Mouse (Mus musculus): ENCODE results near the gene Gramd1b. TPM values are rescaled to one million over a fixed set of nuclear protein-coding genes. Genes with fewer than 3 reads are reported as not detected.

Gene Gramd1b
- polyA plus RNA-seq, 1 experiment from 2014 or later = 4.2 TPM

- Histone ChIP-seq H3K9me3 (ENCODE audit: control insufficient read depth, low read length) (no peaks in the 10 kb centered on the region), H3K9ac (ENCODE audit: low read length) (0 out of 2 replicates have a peak overlapping the region, but pooled peaks have one; percentile 28), H3K27me3 (ENCODE audit: control insufficient read depth, insufficient read depth, low read depth, low read length) (no peaks in the 10 kb centered on the region), H3K36me3 (ENCODE audit: control insufficient read depth, insufficient read depth, low read length) (no peaks in the 10 kb centered on the region), H3K4me2 (ENCODE audit: low read depth, low read length) (peak overlapping the region; percentile 20; the same call in 1 of the 2 replicates), H3K4me1 (replicated peaks; ENCODE audit: control insufficient read depth, insufficient read depth, low read length) (peaks cover 6% of the 10 kb centered on the region), H3K4me3 (ENCODE audit: low read length) (no peak overlapping the region), H3K27ac (ENCODE audit: low read length) (no peak overlapping the region)
- peak; percentile 56; the same call in 1 of the 2 replicates for ATAC-seq (ENCODE audit: low read depth)
- WGBS = 17% methylated on average over 11 of the region's 11 CpGs
These were observed 155.0 kb downstream of the Gramd1b start for GRCm38 (mm10) chr9:40376139-40376541.

GRCm38 (mm10) chr9:40375518-40375917 is 155.7 kb downstream of the Gramd1b start:
- no peak overlapping the region for H3K4me2 ChIP-seq (ENCODE audit: low read depth, low read length)
- no peak for ATAC-seq (ENCODE audit: low read depth)

GRCm38 (mm10) chr9:40374992-40375391 is 156.2 kb downstream of the Gramd1b start:
- Histone ChIP-seq H3K4me2 (ENCODE audit: low read depth, low read length) (no peak overlapping the region), H3K36me3 (ENCODE audit: control insufficient read depth, insufficient read depth, low read length) (no peaks in the 10 kb centered on the region), H3K4me3 (ENCODE audit: low read length) (no peak overlapping the region), H3K27ac (ENCODE audit: low read length) (no peak overlapping the region), H3K9me3 (ENCODE audit: control insufficient read depth, low read length) (no peaks in the 10 kb centered on the region), H3K27me3 (ENCODE audit: control insufficient read depth, insufficient read depth, low read depth, low read length) (no peaks in the 10 kb centered on the region), H3K9ac (ENCODE audit: low read length) (no peak overlapping the region), H3K4me1 (replicated peaks; ENCODE audit: control insufficient read depth, insufficient read depth, low read length) (peaks cover 6% of the 10 kb centered on the region)
- WGBS = 68% methylated on average over 3 of the region's 5 CpGs
- ATAC-seq (ENCODE audit: low read depth) = no peak

More at GRCm38 (mm10) chr9:40375518-40375917, 155.7 kb downstream of the Gramd1b start:
- no peaks in the 10 kb centered on the region for H3K36me3 ChIP-seq (ENCODE audit: control insufficient read depth, insufficient read depth, low read length)
- H3K9ac ChIP-seq (ENCODE audit: low read length) = no peak overlapping the region
- no peak overlapping the region for H3K4me3 ChIP-seq (ENCODE audit: low read length)
- WGBS = 66% methylated on average over 6 of the region's 6 CpGs
- H3K9me3 ChIP-seq (ENCODE audit: control insufficient read depth, low read length) = no peaks in the 10 kb centered on the region
- H3K4me1 ChIP-seq (replicated peaks; ENCODE audit: control insufficient read depth, insufficient read depth, low read length) = peaks cover 6% of the 10 kb centered on the region
- no peaks in the 10 kb centered on the region for H3K27me3 ChIP-seq (ENCODE audit: control insufficient read depth, insufficient read depth, low read depth, low read length)
- no peak overlapping the region for H3K27ac ChIP-seq (ENCODE audit: low read length)

- peak; percentile 15; the same call in 1 of the 2 replicates for ATAC-seq (ENCODE audit: low read depth)
- Histone ChIP-seq H3K4me2 (ENCODE audit: low read depth, low read length) (no peak overlapping the region), H3K9me3 (ENCODE audit: control insufficient read depth, low read length) (no peaks in the 10 kb centered on the region), H3K36me3 (ENCODE audit: control insufficient read depth, insufficient read depth, low read length) (no peaks in the 10 kb centered on the region), H3K27me3 (ENCODE audit: control insufficient read depth, insufficient read depth, low read depth, low read length) (no peaks in the 10 kb centered on the region), H3K27ac (ENCODE audit: low read length) (no peak overlapping the region), H3K4me3 (ENCODE audit: low read length) (no peak overlapping the region), H3K4me1 (replicated peaks; ENCODE audit: control insufficient read depth, insufficient read depth, low read length) (peaks cover 6% of the 10 kb centered on the region), H3K9ac (ENCODE audit: low read length) (no peak overlapping the region)
- WGBS = 64% methylated on average over 5 of the region's 6 CpGs
These were observed 156.6 kb downstream of the Gramd1b start for GRCm38 (mm10) chr9:40374533-40374971.

GRCm38 (mm10) chr9:40374052-40374451 is 157.1 kb downstream of the Gramd1b start:
- WGBS = 78% methylated on average over 11 of the region's 11 CpGs
- Histone ChIP-seq H3K4me2 (ENCODE audit: low read depth, low read length) (no peak overlapping the region), H3K27me3 (ENCODE audit: control insufficient read depth, insufficient read depth, low read depth, low read length) (no peaks in the 10 kb centered on the region), H3K9ac (ENCODE audit: low read length) (no peak overlapping the region), H3K27ac (ENCODE audit: low read length) (no peak overlapping the region), H3K4me1 (replicated peaks; ENCODE audit: control insufficient read depth, insufficient read depth, low read length) (peaks cover 6% of the 10 kb centered on the region), H3K4me3 (ENCODE audit: low read length) (no peak overlapping the region), H3K9me3 (ENCODE audit: control insufficient read depth, low read length) (no peaks in the 10 kb centered on the region), H3K36me3 (ENCODE audit: control insufficient read depth, insufficient read depth, low read length) (no peaks in the 10 kb centered on the region)
- no peak for ATAC-seq (ENCODE audit: low read depth)

GRCm38 (mm10) chr9:40370151-40370550 is 161.0 kb downstream of the Gramd1b start:
- Histone ChIP-seq H3K4me2 (ENCODE audit: low read depth, low read length) (no peak overlapping the region), H3K27ac (ENCODE audit: low read length) (no peak overlapping the region), H3K4me1 (replicated peaks; ENCODE audit: control insufficient read depth, insufficient read depth, low read length) (no peaks in the 10 kb centered on the region), H3K4me3 (ENCODE audit: low read length) (no peak overlapping the region), H3K27me3 (ENCODE audit: control insufficient read depth, insufficient read depth, low read depth, low read length) (no peaks in the 10 kb centered on the region), H3K36me3 (ENCODE audit: control insufficient read depth, insufficient read depth, low read length) (no peaks in the 10 kb centered on the region), H3K9ac (ENCODE audit: low read length) (no peak overlapping the region), H3K9me3 (ENCODE audit: control insufficient read depth, low read length) (no peaks in the 10 kb centered on the region)
- WGBS = 69% methylated on average over 4 of the region's 4 CpGs
- ATAC-seq (ENCODE audit: low read depth) = no peak

- WGBS = 96% methylated on average over 7 of the region's 8 CpGs
- no peaks in the 10 kb centered on the region for H3K27me3 ChIP-seq (ENCODE audit: control insufficient read depth, insufficient read depth, low read depth, low read length)
These were observed 164.4 kb downstream of the Gramd1b start for GRCm38 (mm10) chr9:40366795-40367194.

GRCm38 (mm10) chr9:40364312-40364711 is 166.9 kb downstream of the Gramd1b start:
- Histone ChIP-seq H3K36me3 (ENCODE audit: control insufficient read depth, insufficient read depth, low read length) (no peaks in the 10 kb centered on the region), H3K27ac (ENCODE audit: low read length) (no peak overlapping the region), H3K9me3 (ENCODE audit: control insufficient read depth, low read length) (no peaks in the 10 kb centered on the region), H3K4me1 (replicated peaks; ENCODE audit: control insufficient read depth, insufficient read depth, low read length) (no peaks in the 10 kb centered on the region), H3K9ac (ENCODE audit: low read length) (no peak overlapping the region), H3K4me2 (ENCODE audit: low read depth, low read length) (no peak overlapping the region), H3K4me3 (ENCODE audit: low read length) (no peak overlapping the region), H3K27me3 (ENCODE audit: control insufficient read depth, insufficient read depth, low read depth, low read length) (no peaks in the 10 kb centered on the region)
- WGBS = 67% methylated on average over 7 of the region's 7 CpGs
- ATAC-seq (ENCODE audit: low read depth) = no peak

More at GRCm38 (mm10) chr9:40366795-40367194, 164.4 kb downstream of the Gramd1b start:
- H3K4me3 ChIP-seq (ENCODE audit: low read length) = no peak overlapping the region
- H3K4me1 ChIP-seq (replicated peaks; ENCODE audit: control insufficient read depth, insufficient read depth, low read length) = no peaks in the 10 kb centered on the region
- no peak for ATAC-seq (ENCODE audit: low read depth)
- no peaks in the 10 kb centered on the region for H3K36me3 ChIP-seq (ENCODE audit: control insufficient read depth, insufficient read depth, low read length)
- H3K27ac ChIP-seq (ENCODE audit: low read length) = no peak overlapping the region
- H3K4me2 ChIP-seq (ENCODE audit: low read depth, low read length) = no peak overlapping the region
- no peak overlapping the region for H3K9ac ChIP-seq (ENCODE audit: low read length)
- H3K9me3 ChIP-seq (ENCODE audit: control insufficient read depth, low read length) = no peaks in the 10 kb centered on the region

- ATAC-seq (ENCODE audit: low read depth) = no peak
- Histone ChIP-seq H3K27me3 (ENCODE audit: control insufficient read depth, insufficient read depth, low read depth, low read length) (no peaks in the 10 kb centered on the region), H3K27ac (ENCODE audit: low read length) (no peak overlapping the region), H3K4me2 (ENCODE audit: low read depth, low read length) (no peak overlapping the region), H3K4me1 (replicated peaks; ENCODE audit: control insufficient read depth, insufficient read depth, low read length) (no peaks in the 10 kb centered on the region), H3K9me3 (ENCODE audit: control insufficient read depth, low read length) (no peaks in the 10 kb centered on the region), H3K9ac (ENCODE audit: low read length) (no peak overlapping the region), H3K4me3 (ENCODE audit: low read length) (no peak overlapping the region), H3K36me3 (ENCODE audit: control insufficient read depth, insufficient read depth, low read length) (no peaks in the 10 kb centered on the region)
- 74% methylated on average over 6 of the region's 6 CpGs for WGBS
These were observed 169.2 kb downstream of the Gramd1b start for GRCm38 (mm10) chr9:40361970-40362369.

All from lung, embryonic 16.5 days (tissue).